ENCODE assay signal across 9 mouse cellular contexts in genomic region chr5:123436780-123437175, GRCm38 (mm10). TPM values are rescaled to one million over a fixed set of nuclear protein-coding genes. Genes with fewer than 3 reads are reported as not detected.
DNase-seq lines count a peak whose midpoint lies in the region; ATAC-seq lines count a peak whose summit lies in the region.
"Had no signal": no experiment of that assay in that cellular context is flagged by ENCODE, and none has a peak within 500 bp of the region (broad histone marks: within the 10 kb centered on the region; RNA-seq: fewer than 3 reads in every experiment).

No protein-coding gene starts in this region.

- intact Hi-C loops in heart, postnatal 25 days (cut with DNase I) = loop anchor here (1.0 to 5.0 kb wide), 4 partner anchors 59 to 184 kb away; partner anchors contain the start of gene Wdr66

- peak; percentile 66 to 77 for DNase-seq in heart, adult 18-20 months
- DNase-seq in heart, postnatal 25 days (ENCODE audit: low spot score) = no peak
- DNase-seq in CD8-positive naive resting alpha-beta T cell, adult 2 months (ENCODE audit: low read depth in 2 of 2, low spot score in 2 of 2) = peak; percentile 44 to 66
- peak; percentile 48 for DNase-seq in c-Kit-positive CD71-positive TER-119-positive erythroid progenitor cells, embryonic 14.5 days (ENCODE audit: low spot score)
- peak; percentile 40 to 80 for DNase-seq in layer of hippocampus, adult 18-20 months (ENCODE audit: low spot score in 2 of 2)
- peak; percentile 69 for DNase-seq in thymus, postnatal 25 days

- peak; percentile 73; the same call in 1 of the 2 replicates for ATAC-seq in granulocyte monocyte progenitor cell, adult 5-6 weeks (replicated peaks; ENCODE audit: poor library complexity, severe bottlenecking)
- ATAC-seq in megakaryocyte-erythroid progenitor cell, adult 5-6 weeks (replicated peaks; ENCODE audit: low FRiP score, low TSS enrichment, poor library complexity, severe bottlenecking) = 0 out of 2 replicates have a peak, but pooled peaks have one; percentile 65

RNA-seq across cellular contexts. Expression of gene Mlxip, which starts 42.2 kb away (rescaled TPM):
- 10 to 100 TPM; 26.5 to 29.0 TPM for total RNA-seq in heart, adult 18-20 months (2021)
- total RNA-seq in heart, postnatal 25 days (2021) = 10 to 100 TPM; 23.0 to 25.7 TPM
- total RNA-seq in granulocyte monocyte progenitor cell, adult 5-6 weeks (2014; fragmentation: Nextera tagmentation) = 46.9 and 52.3 TPM in 2 replicates
- 11.1 and 11.9 TPM in 2 replicates for total RNA-seq in granulocyte monocyte progenitor cell, adult 5-6 weeks (2017)
- total RNA-seq in layer of hippocampus, adult 18-20 months (2021) = 10 to 100 TPM; 15.4 to 20.6 TPM
- total RNA-seq in megakaryocyte-erythroid progenitor cell, adult 5-6 weeks (2014; fragmentation: Nextera tagmentation) = 25.0 and 30.1 TPM in 2 replicates
- 5.1 and 7.9 TPM in 2 replicates for total RNA-seq in megakaryocyte-erythroid progenitor cell, adult 5-6 weeks (2017)

RNA-seq across cellular contexts. Expression of gene Lrrc43, which starts 52.3 kb away (rescaled TPM):
- total RNA-seq in heart, adult 18-20 months (2021) = not detected
- total RNA-seq in heart, postnatal 25 days (2021) = not detected
- total RNA-seq in granulocyte monocyte progenitor cell, adult 5-6 weeks (2014; fragmentation: Nextera tagmentation) = not detected in 2 replicates
- total RNA-seq in granulocyte monocyte progenitor cell, adult 5-6 weeks (2017) = not detected in 2 replicates
- total RNA-seq in layer of hippocampus, adult 18-20 months (2021) = under 1 TPM; 0.79 TPM
- not detected in 2 replicates for total RNA-seq in megakaryocyte-erythroid progenitor cell, adult 5-6 weeks (2014; fragmentation: Nextera tagmentation)
- not detected in 2 replicates for total RNA-seq in megakaryocyte-erythroid progenitor cell, adult 5-6 weeks (2017)

RNA-seq across cellular contexts. Expression of gene Il31, which starts 52.5 kb away (rescaled TPM):
- not detected for total RNA-seq in heart, adult 18-20 months (2021)
- not detected for total RNA-seq in heart, postnatal 25 days (2021)
- not detected in 2 replicates for total RNA-seq in granulocyte monocyte progenitor cell, adult 5-6 weeks (2014; fragmentation: Nextera tagmentation)
- total RNA-seq in granulocyte monocyte progenitor cell, adult 5-6 weeks (2017) = not detected in 2 replicates
- not detected for total RNA-seq in layer of hippocampus, adult 18-20 months (2021)
- total RNA-seq in megakaryocyte-erythroid progenitor cell, adult 5-6 weeks (2014; fragmentation: Nextera tagmentation) = not detected in 2 replicates
- total RNA-seq in megakaryocyte-erythroid progenitor cell, adult 5-6 weeks (2017) = not detected in 2 replicates
- total RNA-seq: layer of hippocampus, postnatal 36 days had no signal
